Mouse (Mus musculus) ES-Bruce4 (cell line): ENCODE data around the gene Zkscan3. TPM values are rescaled to one million over a fixed set of nuclear protein-coding genes. Genes with fewer than 3 reads are reported as not detected.

Source experiments
- H3K27ac ChIP-seq: 2 replicates; pipeline ENCODE4 v1.5.1; 2012; ENCODE audit warnings: low read length, inconsistent platforms; ENCODE audit not compliant: insufficient read depth
- H3K27me3 ChIP-seq: 2 replicates; pipeline ENCODE4 v1.6.1; 2012; ENCODE audit warnings: mild to moderate bottlenecking, low read length, inconsistent platforms; ENCODE audit not compliant: control insufficient read depth, poor library complexity, insufficient read depth, severe bottlenecking
- H3K36me3 ChIP-seq: 2 replicates; pipeline ENCODE4 v1.6.1; 2012; ENCODE audit warnings: inconsistent platforms, mild to moderate bottlenecking, low read length, moderate library complexity; ENCODE audit not compliant: control insufficient read depth, poor library complexity, insufficient read depth, severe bottlenecking
- H3K4me1 ChIP-seq: one replicate; pipeline ENCODE4 v1.8.1; 2011; ENCODE audit warnings: low read length; ENCODE audit not compliant: control insufficient read depth, insufficient read depth
- H3K4me3 ChIP-seq: 2 replicates; pipeline ENCODE4 v1.5.1; 2011; ENCODE audit warnings: low read depth, mild to moderate bottlenecking, low read length
- H3K9ac ChIP-seq: 2 replicates; pipeline ENCODE4 v1.6.1; 2012; ENCODE audit warnings: low read depth, mild to moderate bottlenecking, inconsistent platforms; ENCODE audit not compliant: poor library complexity, severe bottlenecking
- H3K9me3 ChIP-seq: replicated peaks from 2 replicates; pipeline ENCODE4 v1.6.1; 2012; ENCODE audit warnings: mild to moderate bottlenecking, low read length, inconsistent platforms; ENCODE audit not compliant: control insufficient read depth, poor library complexity, insufficient read depth, severe bottlenecking
- CTCF ChIP-seq: IDR thresholded peaks from one replicate; pipeline ENCODE4 v1.8.1; 2011; ENCODE audit warnings: low read depth, low read length
- EP300 ChIP-seq: IDR thresholded peaks from 2 replicates; pipeline ENCODE4 v1.6.1; 2011; ENCODE audit warnings: low read depth, low read length; ENCODE audit not compliant: insufficient read depth
- POLR2A ChIP-seq: IDR thresholded peaks from one replicate; pipeline ENCODE4 v1.8.1; 2011; ENCODE audit warnings: low read length; ENCODE audit not compliant: insufficient read depth
- polyA plus RNA-seq: library from polyadenylated mRNA; stranded (reverse); fragments of >200 nt; gene quantifications from 2 replicates; pipeline ENCODE4 v1.2.4, GENCODE M21; 2011; ENCODE audit warnings: low read depth; ENCODE audit not compliant: missing spikeins, insufficient read depth, insufficient read length

Zkscan3 gene
- polyA plus RNA-seq, 1 experiment, result 38.5 TPM

GRCm38 (mm10) chr13:21350593-21350992 is 52.0 kb downstream of the Zkscan3 start:
- H3K9me3 ChIP-seq, result no peaks in the 10 kb centered on the region
- no peak overlapping the region for H3K27ac ChIP-seq
- no peaks in the 10 kb centered on the region for H3K4me1 ChIP-seq
- H3K9ac ChIP-seq, result no peak overlapping the region
- no peak overlapping the region for H3K4me3 ChIP-seq
- H3K27me3 ChIP-seq, result no peaks in the 10 kb centered on the region
- H3K36me3 ChIP-seq, result no peaks in the 10 kb centered on the region
- no peak for TF ChIP-seq POLR2A
- no peak for TF ChIP-seq CTCF
- TF ChIP-seq EP300, result no peak

GRCm38 (mm10) chr13:21346610-21347009 is 55.9 kb downstream of the Zkscan3 start, which contains the start of gene Olfr1367:
Gene Olfr1367 (plus strand): TSS chr13:21346910.
- TF ChIP-seq EP300 (no peak), CTCF (no peak), POLR2A (no peak)
- H3K27ac ChIP-seq, result no peak within 1 kb of the TSS
- H3K4me3 ChIP-seq, result no peak within 1 kb of the TSS
- no peaks in the 10 kb centered on the region for H3K36me3 ChIP-seq
- H3K9ac ChIP-seq, result no peak within 1 kb of the TSS
- no peaks in the 10 kb centered on the region for H3K9me3 ChIP-seq
- H3K27me3 ChIP-seq, result no peaks in the 10 kb centered on the region
- no peaks in the 10 kb centered on the region for H3K4me1 ChIP-seq

Other genes starting within 250 kb of the Zkscan3 start
- 117 and 128 TPM in 2 replicates for gene Trim27, start 223.3 kb downstream of the Zkscan3 start, polyA plus RNA-seq
- not detected in 2 replicates for gene Gpx5, start 110.0 kb downstream of the Zkscan3 start, polyA plus RNA-seq
- gene Gpx6, start 90.6 kb downstream of the Zkscan3 start, polyA plus RNA-seq, result 1.2 and 2.2 TPM in 2 replicates
- gene Olfr1367, start 55.8 kb downstream of the Zkscan3 start, polyA plus RNA-seq, result not detected in 2 replicates
- 15.6 and 17.9 TPM in 2 replicates for gene Zscan12, start 39.9 kb downstream of the Zkscan3 start, polyA plus RNA-seq
- 3.4 and 3.6 TPM in 2 replicates for gene Pgbd1, start 38.3 kb upstream of the Zkscan3 start, polyA plus RNA-seq
- gene Zscan26, start 51.0 kb upstream of the Zkscan3 start, polyA plus RNA-seq, result 39.0 and 42.6 TPM in 2 replicates
- 0.55 TPM in 1 of 2 replicates, not detected in the other for gene Nkapl, start 65.8 kb upstream of the Zkscan3 start, polyA plus RNA-seq
- 0.58 and 0.59 TPM in 2 replicates for gene Zkscan4, start 76.2 kb upstream of the Zkscan3 start, polyA plus RNA-seq
- not detected in 2 replicates for gene Gm10065, start 76.7 kb upstream of the Zkscan3 start, polyA plus RNA-seq
- gene AK157302, start 92.5 kb upstream of the Zkscan3 start, polyA plus RNA-seq, result 0.52 TPM in 1 of 2 replicates, not detected in the other
- gene Gm11273, start 98.7 kb upstream of the Zkscan3 start, polyA plus RNA-seq, result 3.2 and 7.4 TPM in 2 replicates
- gene Zkscan8, start 128.4 kb upstream of the Zkscan3 start, polyA plus RNA-seq, result 15.2 and 16.1 TPM in 2 replicates
- gene Olfr1366, start 140.1 kb upstream of the Zkscan3 start, polyA plus RNA-seq, result not detected in 2 replicates
- 0.15 and 0.23 TPM in 2 replicates for gene Olfr1535, start 157.1 kb upstream of the Zkscan3 start, polyA plus RNA-seq
- gene Olfr1364, start 179.0 kb upstream of the Zkscan3 start, polyA plus RNA-seq, result not detected in 2 replicates
- gene Olfr1362, start 211.3 kb upstream of the Zkscan3 start, polyA plus RNA-seq, result not detected in 2 replicates
- not detected in 2 replicates for gene Olfr11, start 239.8 kb upstream of the Zkscan3 start, polyA plus RNA-seq